Mouse (Mus musculus) forebrain, embryonic 15.5 days (tissue): ENCODE measurements around the gene Fam149a. TPM values are rescaled to one million over a fixed set of nuclear protein-coding genes. Genes with fewer than 3 reads are reported as not detected.

ENCODE experiments used
- ATAC-seq: fragments of 200-750 bp; cut with Nextera tagmentation; replicated peaks from 2 replicates; pipeline ENCODE4 v1.8.0; 2017; ENCODE audit warnings: mild to moderate bottlenecking, moderate TSS enrichment, moderate library complexity
- H3K27ac ChIP-seq: fragments of 300-500 bp; sonication (generic); replicated peaks from 2 replicates; pipeline ENCODE4 v1.5.1; 2015; ENCODE audit warnings: mild to moderate bottlenecking, inconsistent platforms
- H3K27me3 ChIP-seq: fragments of 300-500 bp; sonication (generic); 2 replicates; pipeline ENCODE4 v1.6.1; 2015; ENCODE audit warnings: inconsistent platforms
- H3K36me3 ChIP-seq: fragments of 300-500 bp; sonication (generic); 2 replicates; pipeline ENCODE4 v1.6.1; 2015; ENCODE audit warnings: mild to moderate bottlenecking, inconsistent platforms
- H3K4me1 ChIP-seq: fragments of 300-500 bp; sonication (generic); 2 replicates; pipeline ENCODE4 v1.6.1; 2015; ENCODE audit warnings: inconsistent platforms
- H3K4me2 ChIP-seq: fragments of 300-500 bp; sonication (generic); replicated peaks from 2 replicates; pipeline ENCODE4 v1.6.1; 2015; ENCODE audit warnings: mild to moderate bottlenecking, inconsistent platforms
- H3K4me3 ChIP-seq: fragments of 300-500 bp; sonication (generic); 2 replicates; pipeline ENCODE4 v1.5.1; 2015; ENCODE audit warnings: mild to moderate bottlenecking, inconsistent platforms
- H3K9ac ChIP-seq: fragments of 300-500 bp; sonication (generic); replicated peaks from 2 replicates; pipeline ENCODE4 v1.6.1; 2015; ENCODE audit warnings: mild to moderate bottlenecking, inconsistent platforms
- H3K9me3 ChIP-seq: fragments of 300-500 bp; sonication (generic); 2 replicates; pipeline ENCODE4 v1.6.1; 2016; ENCODE audit warnings: inconsistent platforms
- WGBS: fragments of 180-500 bp; shearing (Covaris S2); methylation state at CpG from one replicate; pipeline ENCODE4 v1.1.7; 2015; ENCODE audit warnings: mixed read lengths; 5-methylcytosine and 5-hydroxymethylcytosine counted together
- polyA plus RNA-seq: library from polyadenylated mRNA; unstranded; fragments of >200 nt; fragmentation: Nextera tagmentation; extraction: Ambion mirVana; gene quantifications from 2 replicates; pipeline ENCODE4 v1.2.1, GENCODE M21; 2015

Gene Fam149a
- polyA plus RNA-seq, 1 experiment from 2014 or later: 5.1 TPM

GRCm38 (mm10) chr8:45362323-45362722 is 19.8 kb downstream of the Fam149a start:
- WGBS: 66% methylated on average over 6 of the region's 6 CpGs
- ATAC-seq: no peak
- Histone ChIP-seq H3K27ac (no peak overlapping the region), H3K4me2 (no peak overlapping the region), H3K4me1 (peaks cover 10% of the 10 kb centered on the region; the same call in 1 of the 2 replicates), H3K9ac (no peak overlapping the region), H3K9me3 (no peaks in the 10 kb centered on the region), H3K27me3 (no peaks in the 10 kb centered on the region), H3K4me3 (no peak overlapping the region), H3K36me3 (no peaks in the 10 kb centered on the region)

GRCm38 (mm10) chr8:45359091-45359605 is 22.9 kb downstream of the Fam149a start:
- H3K9ac ChIP-seq: no peak overlapping the region
- no peaks in the 10 kb centered on the region for H3K27me3 ChIP-seq
- 0 out of 2 replicates have a peak, but pooled peaks have one; percentile 26 for ATAC-seq
- H3K4me2 ChIP-seq: no peak overlapping the region
- H3K27ac ChIP-seq: no peak overlapping the region
- no peak overlapping the region for H3K4me3 ChIP-seq
- peaks cover 10% of the 10 kb centered on the region; the same call in 1 of the 2 replicates for H3K4me1 ChIP-seq
- WGBS: 78% methylated on average over 6 of the region's 6 CpGs
- no peaks in the 10 kb centered on the region for H3K9me3 ChIP-seq
- H3K36me3 ChIP-seq: no peaks in the 10 kb centered on the region

GRCm38 (mm10) chr8:45358132-45358918 is 23.8 kb downstream of the Fam149a start:
- no peaks in the 10 kb centered on the region for H3K36me3 ChIP-seq
- ATAC-seq: peak; percentile 85
- peaks cover 10% of the 10 kb centered on the region; the same call in 1 of the 2 replicates for H3K4me1 ChIP-seq
- H3K27ac ChIP-seq: peak overlapping the region; percentile 3; the same call in 1 of the 2 replicates
- no peaks in the 10 kb centered on the region for H3K27me3 ChIP-seq
- peak overlapping the region; percentile 83 for H3K4me2 ChIP-seq
- 2% methylated on average over 49 of the region's 49 CpGs for WGBS
- peak overlapping the region; percentile 70 for H3K9ac ChIP-seq
- no peaks in the 10 kb centered on the region for H3K9me3 ChIP-seq
- peak overlapping the region; percentile 58 for H3K4me3 ChIP-seq

GRCm38 (mm10) chr8:45355809-45356208 is 26.3 kb downstream of the Fam149a start:
- Histone ChIP-seq H3K9me3 (no peaks in the 10 kb centered on the region), H3K27me3 (no peaks in the 10 kb centered on the region), H3K27ac (no peak overlapping the region), H3K36me3 (no peaks in the 10 kb centered on the region), H3K4me2 (no peak overlapping the region), H3K4me3 (no peak overlapping the region), H3K4me1 (peaks cover 10% of the 10 kb centered on the region; the same call in 1 of the 2 replicates), H3K9ac (no peak overlapping the region)
- no peak for ATAC-seq
- 80% methylated on average over 6 of the region's 6 CpGs for WGBS

GRCm38 (mm10) chr8:45345031-45345430 is 37.1 kb downstream of the Fam149a start:
- Histone ChIP-seq H3K9ac (no peak overlapping the region), H3K27ac (no peak overlapping the region), H3K36me3 (no peaks in the 10 kb centered on the region), H3K9me3 (no peaks in the 10 kb centered on the region), H3K4me2 (no peak overlapping the region), H3K4me1 (no peaks in the 10 kb centered on the region), H3K27me3 (no peaks in the 10 kb centered on the region), H3K4me3 (no peak overlapping the region)
- 18% methylated on average over 6 of the region's 6 CpGs for WGBS
- ATAC-seq: peak; percentile 68

GRCm38 (mm10) chr8:45344298-45344697 is 37.8 kb downstream of the Fam149a start:
- Histone ChIP-seq H3K9me3 (no peaks in the 10 kb centered on the region), H3K9ac (no peak overlapping the region), H3K4me1 (no peaks in the 10 kb centered on the region), H3K4me2 (no peak overlapping the region), H3K27me3 (no peaks in the 10 kb centered on the region), H3K4me3 (no peak overlapping the region), H3K27ac (no peak overlapping the region), H3K36me3 (no peaks in the 10 kb centered on the region)
- 94% methylated on average over 8 of the region's 8 CpGs for WGBS
- no peak for ATAC-seq

GRCm38 (mm10) chr8:45341630-45342628 is 40.2 kb downstream of the Fam149a start:
- Histone ChIP-seq H3K4me3 (no peak overlapping the region), H3K27ac (no peak overlapping the region), H3K27me3 (no peaks in the 10 kb centered on the region), H3K36me3 (no peaks in the 10 kb centered on the region), H3K9me3 (no peaks in the 10 kb centered on the region), H3K4me2 (no peak overlapping the region), H3K4me1 (no peaks in the 10 kb centered on the region), H3K9ac (no peak overlapping the region)
- WGBS: 86% methylated on average over 12 of the region's 12 CpGs
- no peak for ATAC-seq

- peak overlapping the region; percentile 52 for H3K4me3 ChIP-seq
- peaks cover 5% of the 10 kb centered on the region for H3K4me1 ChIP-seq
- H3K4me2 ChIP-seq: peak overlapping the region; percentile 94
- H3K27ac ChIP-seq: no peak overlapping the region
- H3K27me3 ChIP-seq: no peaks in the 10 kb centered on the region
- peak; percentile 51 for ATAC-seq
- no peaks in the 10 kb centered on the region for H3K9me3 ChIP-seq
- H3K36me3 ChIP-seq: no peaks in the 10 kb centered on the region
- WGBS: 3% methylated on average over 8 of the region's 8 CpGs
- H3K9ac ChIP-seq: peak overlapping the region; percentile 56
Measured at GRCm38 (mm10) chr8:45333493-45333892, 48.6 kb downstream of the Fam149a start.

GRCm38 (mm10) chr8:45332685-45333409 is 49.2 kb downstream of the Fam149a start, which contains the start of gene Cyp4v3:
Cyp4v3 (minus strand) TSS chr8:45333216.
- Histone ChIP-seq H3K4me2 (peak within 1 kb of the TSS; percentile 94), H3K9ac (peak within 1 kb of the TSS; percentile 56), H3K9me3 (no peaks in the 10 kb centered on the region), H3K27ac (no peak within 1 kb of the TSS), H3K4me1 (peaks cover 5% of the 10 kb centered on the region), H3K36me3 (no peaks in the 10 kb centered on the region), H3K27me3 (no peaks in the 10 kb centered on the region), H3K4me3 (peak within 1 kb of the TSS; percentile 52)
- WGBS: under 1% methylated on average over 44 of the region's 44 CpGs
- peak; percentile 64 for ATAC-seq

GRCm38 (mm10) chr8:45330856-45331255 is 51.2 kb downstream of the Fam149a start:
- no peak overlapping the region for H3K27ac ChIP-seq
- no peak for ATAC-seq
- peaks cover 5% of the 10 kb centered on the region for H3K4me1 ChIP-seq
- no peak overlapping the region for H3K4me2 ChIP-seq
- H3K9me3 ChIP-seq: no peaks in the 10 kb centered on the region
- no peaks in the 10 kb centered on the region for H3K27me3 ChIP-seq
- no peaks in the 10 kb centered on the region for H3K36me3 ChIP-seq
- WGBS: 76% methylated on average over 3 of the region's 3 CpGs
- H3K9ac ChIP-seq: no peak overlapping the region
- no peak overlapping the region for H3K4me3 ChIP-seq

- Histone ChIP-seq H3K9ac (no peak overlapping the region), H3K4me3 (no peak overlapping the region), H3K9me3 (no peaks in the 10 kb centered on the region), H3K27ac (no peak overlapping the region), H3K36me3 (no peaks in the 10 kb centered on the region), H3K4me2 (no peak overlapping the region), H3K4me1 (peaks cover 5% of the 10 kb centered on the region), H3K27me3 (no peaks in the 10 kb centered on the region)
- WGBS: 93% methylated on average over 6 of the region's 6 CpGs
- no peak for ATAC-seq
Measured at GRCm38 (mm10) chr8:45329206-45329980, 52.7 kb downstream of the Fam149a start.
